Mouse (Mus musculus) G1E (cell line): ENCODE measurements around the gene Ovca2. TPM values are rescaled to one million over a fixed set of nuclear protein-coding genes. Genes with fewer than 3 reads are reported as not detected.

Source experiments
- ATAC-seq: 2 replicates; pipeline ENCODE4 v1.8.0; 2016; ENCODE audit warnings: mild to moderate bottlenecking; ENCODE audit not compliant: insufficient number of reproducible peaks, poor library complexity, low FRiP score, severe bottlenecking; ENCODE audit errors: extremely low read depth
- DNase-seq: peaks from one replicate; pipeline ENCODE4 v3.0.0; 2012; ENCODE audit warnings: low spot score
- H3K27me3 ChIP-seq: 2 replicates; pipeline ENCODE4 v1.6.1; 2012; ENCODE audit warnings: mild to moderate bottlenecking, low read length, inconsistent platforms; ENCODE audit not compliant: insufficient read depth
- H3K36me3 ChIP-seq: replicated peaks from 2 replicates; pipeline ENCODE3; 2012; ENCODE audit warnings: mild to moderate bottlenecking, inconsistent platforms
- H3K4me1 ChIP-seq: 2 replicates; pipeline ENCODE4 v1.6.1; 2012; ENCODE audit warnings: low read depth, low read length, inconsistent platforms, mixed read lengths; ENCODE audit not compliant: insufficient read depth
- H3K4me3 ChIP-seq: 2 replicates; pipeline ENCODE4 v1.5.1; 2012; ENCODE audit warnings: low read depth, mild to moderate bottlenecking, inconsistent platforms, low read length, moderate library complexity, mixed read lengths
- H3K9me3 ChIP-seq: replicated peaks from 2 replicates; pipeline ENCODE4 v1.6.1; 2012; ENCODE audit warnings: inconsistent platforms
- CTCF ChIP-seq: IDR thresholded peaks from 2 replicates; pipeline ENCODE4 v1.5.1; 2012; ENCODE audit warnings: low read depth, low read length, inconsistent platforms, mixed read lengths
- GATA1 ChIP-seq: IDR thresholded peaks from 2 replicates; pipeline ENCODE4 v1.6.1; 2012; ENCODE audit warnings: borderline replicate concordance, low read length, inconsistent platforms, mixed read lengths
- GATA2 ChIP-seq: IDR thresholded peaks from 2 replicates; pipeline ENCODE4 v1.6.1; 2012; ENCODE audit warnings: low read depth, low read length, inconsistent platforms, borderline replicate concordance
- POLR2AphosphoS5 ChIP-seq: IDR thresholded peaks from 2 replicates; pipeline ENCODE4 v1.6.1; 2012; ENCODE audit warnings: low read depth, low read length, inconsistent platforms; ENCODE audit not compliant: insufficient replicate concordance
- TAL1 ChIP-seq: conservative IDR thresholded peaks from 2 replicates; pipeline ENCODE4 v1.6.1; 2012; ENCODE audit warnings: low read depth, low read length, inconsistent platforms, mixed read lengths
- polyA plus RNA-seq: library from polyadenylated mRNA; stranded (reverse); fragments of >175 nt; gene quantifications from 2 replicates; pipeline ENCODE4 v1.2.3, GENCODE M21; 2012
- total RNA-seq, 2 experiments: library from RNA; stranded (forward) in 1 of 2; stranded (reverse) in 1 of 2; fragments of 200-1000 nt in 1 of 2; fragments of >200 nt in 1 of 2; fragmentation: Nextera tagmentation in 1 of 2; gene quantifications; 2 replicates each; pipeline ENCODE4 v1.2.3; 2014 to 2017

Gene Ovca2
- total RNA-seq (2014; fragmentation: Nextera tagmentation), result 21.0 and 21.8 TPM in 2 replicates
- 20.9 and 21.7 TPM in 2 replicates for total RNA-seq (2017)
- polyA plus RNA-seq, result 2.0 and 2.4 TPM in 2 replicates

- Histone ChIP-seq H3K36me3 (peaks cover 76% of the 10 kb centered on the region), H3K27me3 (peaks cover 1% of the 10 kb centered on the region; the same call in 1 of the 2 replicates), H3K4me1 (peaks cover 32% of the 10 kb centered on the region), H3K4me3 (peak within 1 kb of the TSS; percentile 83), H3K9me3 (no peaks in the 10 kb centered on the region)
- DNase-seq (peak; percentile 93), ATAC-seq (peak; percentile 90)
- peak; percentile 70 for TF ChIP-seq CTCF
- TF ChIP-seq POLR2AphosphoS5, result no peak
These were observed at the start of gene Ovca2 for GRCm38 (mm10) chr11:75178672-75179208. Gene Ovca2 (minus strand): TSS chr11:75178835.

GRCm38 (mm10) chr11:75227632-75228031, 49.0 kb upstream of the Ovca2 start:
- ATAC-seq (no peak), DNase-seq (no peak)
- TF ChIP-seq POLR2AphosphoS5, result no peak
- no peak for TF ChIP-seq GATA2
- H3K9me3 ChIP-seq, result no peaks in the 10 kb centered on the region
- H3K27me3 ChIP-seq, result peaks cover 46% of the 10 kb centered on the region
- H3K4me1 ChIP-seq, result peaks cover 6% of the 10 kb centered on the region; the same call in 1 of the 2 replicates
- H3K36me3 ChIP-seq, result no peaks in the 10 kb centered on the region
- no peak overlapping the region for H3K4me3 ChIP-seq

GRCm38 (mm10) chr11:75224835-75225234, 46.2 kb upstream of the Ovca2 start:
- ATAC-seq (no peak), DNase-seq (no peak)
- peaks cover 39% of the 10 kb centered on the region for H3K27me3 ChIP-seq
- TF ChIP-seq POLR2AphosphoS5, result no peak
- TF ChIP-seq GATA1, result no peak
- no peak for TF ChIP-seq GATA2
- no peak for TF ChIP-seq TAL1
- H3K36me3 ChIP-seq, result no peaks in the 10 kb centered on the region
- H3K9me3 ChIP-seq, result no peaks in the 10 kb centered on the region
- no peaks in the 10 kb centered on the region for H3K4me1 ChIP-seq
- no peak overlapping the region for H3K4me3 ChIP-seq

- no peaks in the 10 kb centered on the region for H3K4me1 ChIP-seq
- H3K4me3 ChIP-seq, result no peak overlapping the region
- ATAC-seq (no peak), DNase-seq (no peak)
- peaks cover 36% of the 10 kb centered on the region for H3K27me3 ChIP-seq
- H3K36me3 ChIP-seq, result no peaks in the 10 kb centered on the region
- no peaks in the 10 kb centered on the region for H3K9me3 ChIP-seq
- TF ChIP-seq POLR2AphosphoS5 (no peak), GATA2 (no peak), GATA1 (no peak), CTCF (no peak), TAL1 (no peak)
These were observed 45.4 kb upstream of the Ovca2 start for GRCm38 (mm10) chr11:75224062-75224461.

- DNase-seq, result no peak
- Histone ChIP-seq H3K4me1 (no peaks in the 10 kb centered on the region), H3K36me3 (no peaks in the 10 kb centered on the region), H3K9me3 (no peaks in the 10 kb centered on the region), H3K27me3 (peaks cover 33% of the 10 kb centered on the region), H3K4me3 (no peak overlapping the region)
- TF ChIP-seq CTCF, result no peak
- no peak for TF ChIP-seq TAL1
- no peak for TF ChIP-seq GATA1
- no peak for TF ChIP-seq POLR2AphosphoS5
- TF ChIP-seq GATA2, result no peak
- no peak for ATAC-seq
These were observed 42.0 kb upstream of the Ovca2 start for GRCm38 (mm10) chr11:75220517-75221145.

- Histone ChIP-seq H3K9me3 (no peaks in the 10 kb centered on the region), H3K4me3 (no peak overlapping the region), H3K27me3 (peaks cover 33% of the 10 kb centered on the region), H3K4me1 (no peaks in the 10 kb centered on the region), H3K36me3 (no peaks in the 10 kb centered on the region)
- ATAC-seq (no peak), DNase-seq (no peak)
- no peak for TF ChIP-seq GATA1
- no peak for TF ChIP-seq GATA2
- TF ChIP-seq POLR2AphosphoS5, result no peak
- TF ChIP-seq TAL1, result no peak
- TF ChIP-seq CTCF, result no peak
These were observed 41.5 kb upstream of the Ovca2 start for GRCm38 (mm10) chr11:75220115-75220514.
